Mouse (Mus musculus) olfactory bulb, adult 2 months (tissue): Measurements from ENCODE around the gene Fbxl18. TPM values are rescaled to one million over a fixed set of nuclear protein-coding genes. Genes with fewer than 3 reads are reported as not detected.

Source experiments
- H3K27ac ChIP-seq: fragments of 200-500 bp; 2 replicates; pipeline ENCODE4 v1.5.1; 2012; ENCODE audit warnings: low read depth, low read length; ENCODE audit not compliant: insufficient read depth
- H3K4me1 ChIP-seq: fragments of 200-500 bp; 2 replicates; pipeline ENCODE4 v1.6.1; 2012; ENCODE audit warnings: low read length; ENCODE audit not compliant: control insufficient read depth, insufficient read depth
- H3K4me3 ChIP-seq: fragments of 200-500 bp; 2 replicates; pipeline ENCODE4 v1.5.1; 2012; ENCODE audit warnings: mild to moderate bottlenecking, low read depth, low read length, moderate library complexity; ENCODE audit not compliant: insufficient read depth
- CTCF ChIP-seq: fragments of 200-500 bp; IDR thresholded peaks from 2 replicates; pipeline ENCODE4 v1.5.1; 2012; ENCODE audit warnings: low read depth, mild to moderate bottlenecking, low read length, moderate library complexity; ENCODE audit not compliant: insufficient read depth
- POLR2A ChIP-seq: fragments of 200-500 bp; IDR thresholded peaks from 2 replicates; pipeline ENCODE4 v1.6.1; 2012; ENCODE audit warnings: mild to moderate bottlenecking, low read depth, low read length, moderate library complexity; ENCODE audit not compliant: insufficient read depth
- WGBS: fragments of 180-500 bp; shearing (Covaris S2); methylation state at CpG from one replicate; pipeline ENCODE4 v1.1.7; 2018; 5-methylcytosine and 5-hydroxymethylcytosine counted together
- polyA plus RNA-seq: library from polyadenylated mRNA; stranded (reverse); fragments of >200 nt; gene quantifications from 2 replicates; pipeline ENCODE4 v1.2.4, GENCODE M21; 2012; ENCODE audit warnings: low replicate concordance; ENCODE audit not compliant: missing spikeins, insufficient read depth, insufficient read length

Gene Fbxl18
- not detected in 2 replicates for polyA plus RNA-seq

DNA sequence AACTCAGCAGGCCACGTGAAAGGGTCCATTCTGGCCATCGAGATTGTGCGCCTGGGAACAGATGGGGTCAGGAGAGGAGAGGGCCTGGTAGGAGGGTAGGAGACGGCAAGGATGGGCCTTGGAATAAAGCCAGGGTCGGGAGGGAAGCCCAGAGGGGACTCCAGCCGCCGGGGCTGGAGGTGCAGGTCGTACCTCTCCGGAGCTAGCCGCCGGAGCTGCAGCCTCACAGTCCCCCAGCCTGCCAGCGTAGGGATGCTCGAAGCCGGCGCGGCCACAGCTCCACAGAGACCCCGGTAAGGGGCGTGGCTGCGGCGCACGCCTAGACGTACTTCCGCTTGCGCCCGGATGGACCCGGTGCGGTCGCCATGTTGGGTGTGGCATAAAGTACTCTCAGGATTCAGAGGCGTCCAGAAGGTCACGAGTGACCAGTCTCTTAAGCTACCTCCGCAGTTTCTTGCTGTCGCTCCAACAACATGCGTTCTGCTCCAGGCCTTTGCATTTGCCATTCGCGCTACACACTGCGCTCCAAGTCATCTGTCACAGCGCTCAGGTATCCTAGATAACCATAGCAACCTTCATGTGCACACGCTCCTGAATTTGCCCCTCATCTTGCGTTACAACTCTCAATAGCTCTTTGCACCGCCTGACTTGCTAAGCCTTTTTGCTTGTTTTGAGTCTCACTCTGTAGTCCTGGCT, at the start of gene Fbxl18:
TSS of gene Fbxl18 (minus strand) at position 504 of the 696 bp plus-strand sequence.
- Histone ChIP-seq H3K27ac (peak within 1 kb of the TSS; percentile 78), H3K4me3 (peak within 1 kb of the TSS; percentile 91), H3K4me1 (peaks cover 14% of the 10 kb centered on the region)
- under 1% methylated on average over 40 of the region's 40 CpGs for WGBS
- TF ChIP-seq POLR2A (peak; percentile 71), CTCF (no peak)

DNA sequence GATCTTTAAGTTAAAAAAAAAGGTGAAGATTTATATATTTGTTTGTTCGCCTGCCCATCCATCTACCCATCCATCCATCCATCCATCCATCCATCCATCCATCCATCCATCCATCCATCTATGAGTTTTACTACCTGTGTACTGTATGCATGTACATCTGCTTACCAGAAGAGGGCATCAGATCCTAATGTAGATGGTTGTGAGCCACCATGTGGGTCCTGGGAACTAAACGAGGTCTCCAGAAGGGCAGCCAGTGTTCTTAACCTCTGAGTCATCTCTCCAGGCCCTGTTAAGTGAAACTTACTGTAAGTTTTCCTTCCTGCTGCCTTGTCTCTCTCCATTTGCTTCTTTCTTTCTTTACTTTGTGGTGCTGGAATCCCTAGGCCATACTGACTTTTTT, 45.2 kb upstream of the Fbxl18 start:
- Histone ChIP-seq H3K4me1 (peaks cover 9% of the 10 kb centered on the region), H3K27ac (no peak overlapping the region), H3K4me3 (no peak overlapping the region)
- TF ChIP-seq POLR2A: no peak
- TF ChIP-seq CTCF: no peak
- WGBS: 66% methylated on average over 2 of the region's 2 CpGs

DNA sequence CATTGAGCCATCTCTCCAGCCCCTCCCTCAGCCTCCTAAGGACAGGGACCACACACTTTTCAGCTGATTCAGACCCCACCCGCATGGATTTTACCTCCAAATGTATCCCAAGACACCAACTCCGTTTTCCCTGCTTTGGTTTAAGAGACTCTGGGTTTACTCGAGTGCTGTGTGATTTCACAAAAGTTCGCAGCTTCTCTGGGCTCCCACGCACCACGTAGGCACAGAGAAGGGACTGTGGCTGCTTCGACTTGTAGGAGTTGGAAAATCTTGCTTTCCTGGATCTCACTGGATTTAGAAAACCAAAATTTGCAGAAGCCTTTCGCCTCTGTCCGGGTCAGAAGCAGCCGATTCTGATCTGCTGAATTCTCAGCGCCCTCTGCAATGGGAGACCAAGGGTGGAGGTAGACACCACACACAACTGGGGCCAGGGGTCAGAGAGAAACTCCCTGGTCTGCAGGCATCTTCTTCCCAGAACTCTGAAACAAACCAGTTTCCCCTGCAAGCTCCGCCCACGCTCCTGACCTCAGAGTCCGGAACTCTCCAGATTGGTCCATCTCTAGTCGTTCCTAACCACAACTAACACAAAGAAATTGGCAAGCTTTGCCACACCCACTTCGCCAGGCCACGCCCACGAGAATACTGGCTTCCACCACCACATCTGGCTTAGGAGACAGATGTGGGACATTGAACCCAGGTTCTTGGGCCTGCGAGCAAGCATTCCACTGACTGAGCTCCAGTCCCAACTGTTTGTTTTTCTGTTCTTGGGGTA, 42.9 kb upstream of the Fbxl18 start:
- no peak overlapping the region for H3K4me3 ChIP-seq
- H3K4me1 ChIP-seq: peaks cover 4% of the 10 kb centered on the region
- 43% methylated on average over 19 of the region's 19 CpGs for WGBS
- TF ChIP-seq CTCF: no peak
- no peak for TF ChIP-seq POLR2A
- H3K27ac ChIP-seq: no peak overlapping the region

DNA sequence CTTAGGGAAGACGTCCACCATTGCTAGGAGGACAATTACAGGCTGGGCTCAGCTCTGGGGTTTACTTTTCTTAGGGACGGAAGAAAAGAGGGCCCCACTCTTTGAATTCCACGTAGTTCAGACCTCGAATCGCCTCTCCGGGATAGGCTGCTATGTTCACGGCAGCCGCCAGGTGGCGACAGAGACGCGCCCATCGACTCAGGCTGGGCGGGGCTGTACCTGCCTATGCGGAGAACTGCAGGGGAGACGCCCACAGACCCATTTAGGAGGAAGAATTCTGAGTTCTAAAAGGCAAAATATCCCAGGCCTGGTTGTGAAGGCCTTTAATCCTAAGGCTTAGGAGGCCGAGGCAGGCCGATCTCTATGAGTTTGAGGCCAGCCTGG, 41.1 kb upstream of the Fbxl18 start:
- no peak for TF ChIP-seq POLR2A
- TF ChIP-seq CTCF: peak; percentile 99
- 6% methylated on average over 17 of the region's 17 CpGs for WGBS
- no peak overlapping the region; the same call in 1 of the 2 replicates for H3K4me3 ChIP-seq
- no peak overlapping the region for H3K27ac ChIP-seq
- peaks cover 4% of the 10 kb centered on the region for H3K4me1 ChIP-seq

DNA sequence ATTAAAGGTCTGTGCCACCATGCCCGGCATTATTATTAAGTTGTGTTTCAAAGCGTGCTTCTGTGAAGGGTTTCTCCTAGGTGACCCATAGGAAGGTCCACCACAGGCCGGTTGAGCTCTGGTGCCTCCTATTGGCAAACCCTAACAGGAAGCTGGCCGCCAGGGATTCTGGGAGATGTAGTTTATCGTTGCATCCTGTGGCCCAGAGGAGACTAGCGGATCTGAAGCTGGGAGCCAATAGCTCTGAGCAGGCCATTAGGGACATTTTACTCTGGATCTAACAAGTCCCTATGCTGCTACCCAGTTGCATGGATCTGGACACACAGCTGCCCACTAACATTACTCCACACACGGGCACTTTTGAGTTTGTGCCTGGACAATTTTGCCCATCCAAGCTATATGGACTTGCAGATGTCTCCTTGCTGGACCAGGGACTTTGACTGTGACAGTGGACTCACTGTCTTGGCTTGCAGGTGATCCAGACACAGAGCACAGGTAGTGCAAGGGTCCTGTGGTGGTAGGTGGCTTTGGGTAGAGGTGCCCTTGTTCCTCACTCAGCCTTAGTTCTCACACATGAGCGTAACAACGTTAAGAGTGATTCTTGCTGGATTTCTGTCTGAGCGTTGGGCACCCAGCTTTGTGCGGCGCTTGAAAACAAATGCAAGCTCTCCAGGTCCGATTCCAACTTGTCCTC, 40.6 kb upstream of the Fbxl18 start:
- peaks cover 4% of the 10 kb centered on the region for H3K4me1 ChIP-seq

DNA sequence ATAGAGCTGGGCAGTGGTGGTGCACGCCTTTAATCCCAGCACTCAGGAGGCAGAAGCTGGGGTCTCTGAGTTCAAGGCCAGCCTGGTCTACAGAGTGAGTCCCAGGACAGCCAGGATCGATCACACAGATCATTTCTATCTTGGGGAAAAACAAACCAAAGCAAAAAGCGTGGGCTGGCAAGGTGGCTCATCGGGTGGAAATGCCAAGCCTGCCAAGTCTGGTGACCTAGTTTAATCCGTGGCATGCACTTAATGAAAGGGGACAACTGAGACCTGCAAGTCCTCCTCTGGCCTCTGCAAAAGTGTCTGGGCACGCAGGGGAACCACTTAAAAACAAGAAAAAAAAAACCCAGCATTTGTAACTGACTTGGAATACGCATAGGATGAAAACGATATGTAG, 37.5 kb upstream of the Fbxl18 start:
- no peak overlapping the region for H3K27ac ChIP-seq
- H3K4me1 ChIP-seq: peaks cover 8% of the 10 kb centered on the region
- no peak overlapping the region for H3K4me3 ChIP-seq
- no peak for TF ChIP-seq POLR2A
- TF ChIP-seq CTCF: no peak
- 51% methylated on average over 8 of the region's 8 CpGs for WGBS

More for the DNA sequence above, 40.6 kb upstream of the Fbxl18 start:
- no peak overlapping the region for H3K27ac ChIP-seq
- 21% methylated on average over 13 of the region's 13 CpGs for WGBS
- peak; percentile 37; the same call in 1 of the 2 replicates for TF ChIP-seq CTCF
- TF ChIP-seq POLR2A: no peak
- no peak overlapping the region; the same call in 1 of the 2 replicates for H3K4me3 ChIP-seq

DNA sequence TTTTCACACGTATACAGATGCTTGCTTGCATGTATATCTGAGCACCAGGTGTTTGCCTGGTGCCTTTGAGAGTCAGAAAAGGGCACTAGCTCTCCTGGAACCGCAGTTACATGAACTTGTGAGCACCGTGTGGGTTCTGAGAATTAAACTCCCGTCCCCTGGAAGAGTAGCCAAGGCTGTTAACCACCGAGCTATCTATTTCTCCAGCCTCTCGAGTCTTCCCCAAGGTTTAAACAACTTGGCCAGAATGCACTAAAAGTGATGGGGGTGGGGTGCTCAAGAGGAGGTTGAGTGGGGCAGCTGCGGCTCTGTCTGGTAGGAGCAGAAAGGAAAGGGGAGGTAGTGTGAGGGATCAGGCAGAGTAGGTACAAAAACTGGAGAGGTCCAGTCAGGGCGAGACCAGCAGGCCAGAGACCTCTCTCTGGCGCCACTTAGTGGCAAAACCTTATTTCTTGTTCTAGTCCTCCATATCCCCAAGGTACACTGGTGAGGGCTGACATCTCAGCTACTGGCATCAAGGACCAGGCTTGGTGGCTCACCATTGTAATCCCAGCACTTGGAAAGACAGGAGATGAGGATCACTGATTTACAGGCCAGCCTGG, 37.0 kb upstream of the Fbxl18 start:
- TF ChIP-seq CTCF (no peak; the same call in 1 of the 2 replicates), POLR2A (no peak)
- H3K27ac ChIP-seq: no peak overlapping the region
- H3K4me1 ChIP-seq: peaks cover 8% of the 10 kb centered on the region
- no peak overlapping the region for H3K4me3 ChIP-seq
- 36% methylated on average over 9 of the region's 9 CpGs for WGBS

DNA sequence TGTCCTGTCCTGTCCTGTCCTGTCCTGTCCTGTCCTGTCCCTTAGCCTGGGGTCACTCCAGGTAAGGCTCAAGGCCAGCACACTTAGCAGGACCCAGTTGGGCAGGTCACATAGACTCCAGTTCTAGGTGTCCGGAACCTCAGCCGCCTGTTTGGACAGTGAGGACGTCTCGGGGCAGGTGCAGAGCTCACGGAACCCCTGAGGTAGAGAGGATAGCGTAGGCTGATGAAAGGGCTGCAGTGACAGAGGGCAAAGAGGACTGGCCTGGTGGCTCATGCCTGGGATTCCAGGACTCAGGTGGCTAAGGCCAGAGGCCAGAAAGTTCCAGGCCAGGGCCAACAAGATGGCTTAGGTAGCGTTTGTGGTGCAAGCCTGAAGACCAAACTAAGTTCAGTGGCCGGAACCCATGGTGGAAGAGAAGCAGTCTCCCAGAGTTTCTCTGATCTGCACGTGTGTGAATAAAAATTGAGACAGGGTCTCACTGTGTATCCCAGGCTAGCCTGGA, 36.1 kb upstream of the Fbxl18 start:
- no peak for TF ChIP-seq POLR2A
- TF ChIP-seq CTCF: no peak
- 96% methylated on average over 9 of the region's 9 CpGs for whole genome bisulfite sequencing
- H3K4me1 ChIP-seq: peaks cover 8% of the 10 kb centered on the region
- no peak overlapping the region for H3K27ac ChIP-seq
- no peak overlapping the region for H3K4me3 ChIP-seq

DNA sequence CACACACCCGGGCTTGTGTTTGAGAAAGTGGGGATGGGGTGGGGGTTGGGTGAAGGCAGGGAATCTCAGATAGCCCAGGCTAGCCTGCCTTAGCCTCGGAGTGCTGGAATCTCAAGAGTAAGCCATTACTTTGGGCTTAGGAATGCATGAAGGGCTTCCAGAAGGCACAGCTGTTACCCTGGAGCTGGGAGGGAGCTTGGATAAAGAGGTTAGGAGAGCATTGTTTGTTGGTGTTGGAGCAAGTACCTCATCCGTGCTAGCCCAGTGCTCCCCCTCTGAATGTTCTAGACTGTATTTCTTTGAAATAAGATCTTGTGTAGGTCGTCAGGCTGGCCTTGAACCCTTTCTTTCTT, 34.2 kb upstream of the Fbxl18 start:
- no peak for TF ChIP-seq CTCF
- no peak for TF ChIP-seq POLR2A
- Histone ChIP-seq H3K4me1 (peaks cover 4% of the 10 kb centered on the region; the same call in 1 of the 2 replicates), H3K27ac (no peak overlapping the region), H3K4me3 (peak overlapping the region; percentile 51)
- 17% methylated on average over 4 of the region's 4 CpGs for WGBS
